Mouse (Mus musculus) left cerebral cortex, postnatal 4 days (tissue): ENCODE data around the gene Fmn2. TPM values are rescaled to one million over a fixed set of nuclear protein-coding genes. Genes with fewer than 3 reads are reported as not detected.

Experiments used
- DNase-seq: peaks from one replicate; pipeline ENCODE4 v3.0.0-alpha.2; 2022
- intact Hi-C: fragments of 180-260 bp; cut with DNase I; formaldehyde crosslinking; loops from one replicate; pipeline ENCODE4 v1.15.1; 2025
- total RNA-seq, 2 experiments: library from RNA; stranded (reverse); gene quantifications; 2 replicates each; pipeline ENCODE4 v1.2.3; 2021

Gene Fmn2
- total RNA-seq, 2 experiments from 2014 or later, result 44.4 to 46.6 TPM

GRCm38 (mm10) chr1:174649421-174649826 lies 147.8 kb downstream of the Fmn2 start:
- intact Hi-C loops, result no loop called here
- no peak for DNase-seq

GRCm38 (mm10) chr1:174654565-174654964 lies 152.9 kb downstream of the Fmn2 start:
- intact Hi-C loops, result no loop called here

DNA sequence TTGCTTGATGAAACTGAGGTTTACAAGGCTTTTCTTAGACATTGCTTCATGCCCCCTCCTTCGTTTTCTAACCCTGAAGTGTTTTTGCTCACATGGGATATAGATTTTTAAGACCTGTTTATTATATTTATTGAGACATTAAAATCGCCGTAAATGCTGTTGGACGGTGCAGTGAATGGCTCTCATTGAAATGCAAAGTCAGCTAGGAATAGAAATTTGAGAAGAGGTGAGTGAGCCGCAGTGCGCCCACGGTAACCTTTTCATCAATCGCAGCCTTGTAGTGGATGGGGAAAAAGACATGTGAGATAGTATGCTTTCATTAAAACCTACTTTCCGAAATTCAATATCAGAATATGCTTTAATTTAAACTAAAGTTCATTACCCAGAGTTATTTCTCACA lies 153.7 kb downstream of the Fmn2 start:
- intact Hi-C loops, result no loop called here
- DNase-seq, result no peak

More at GRCm38 (mm10) chr1:174654565-174654964, 152.9 kb downstream of the Fmn2 start:
- DNase-seq, result no peak

DNA sequence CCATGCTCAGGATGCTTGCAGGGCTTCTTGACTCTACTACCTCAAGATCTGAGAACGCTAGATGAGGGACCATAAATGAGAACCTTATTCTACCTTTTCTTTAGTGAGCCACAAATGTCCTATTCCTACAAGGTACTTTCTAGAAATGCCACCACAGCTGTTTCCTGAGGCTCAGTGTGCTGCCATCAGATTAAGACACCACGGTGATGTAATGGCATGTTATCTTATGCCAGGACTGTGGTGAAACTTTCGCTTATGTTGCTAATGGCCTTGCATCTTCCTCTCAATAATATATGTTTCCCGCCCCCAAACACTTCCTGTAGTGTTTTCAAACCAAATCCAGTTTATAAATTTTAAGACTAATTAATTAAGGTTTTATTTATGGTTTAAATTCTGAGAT lies 154.9 kb downstream of the Fmn2 start:
- intact Hi-C loops, result no loop called here

DNA sequence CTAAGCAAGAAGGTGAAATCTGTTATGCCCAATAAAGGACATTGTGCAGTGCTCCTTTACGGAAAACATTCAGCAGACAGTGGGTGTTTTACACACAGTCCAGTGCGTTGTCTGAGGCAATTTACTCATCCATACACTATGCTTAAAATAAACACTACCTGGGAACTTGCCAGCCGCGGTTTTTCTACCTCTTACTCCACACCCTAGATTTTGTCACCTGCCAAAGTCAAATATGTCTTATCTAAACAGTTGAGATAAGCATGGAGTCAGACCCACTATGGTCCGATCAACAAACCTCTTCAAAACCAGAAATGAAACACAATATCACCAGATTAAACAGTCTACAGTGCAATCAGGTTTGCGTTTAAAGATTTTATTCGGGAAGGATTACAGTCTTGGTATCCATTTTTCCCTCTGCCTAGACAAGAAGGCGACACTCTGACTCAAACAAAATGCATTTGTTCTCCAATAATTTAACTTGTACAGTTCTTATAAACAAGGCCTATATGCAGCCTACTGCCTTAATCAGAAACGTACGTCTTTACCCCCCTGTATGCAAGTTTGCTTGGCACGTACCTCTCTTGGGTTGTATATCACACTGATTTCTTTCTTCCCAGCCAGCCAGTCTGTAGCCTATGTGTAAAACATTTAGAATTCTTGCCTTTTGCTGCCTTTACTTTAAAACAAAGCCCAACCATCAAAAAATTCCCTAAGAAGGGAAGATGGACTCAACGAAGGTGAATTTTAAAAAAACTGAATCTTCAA lies 158.0 kb downstream of the Fmn2 start:
- intact Hi-C loops, result no loop called here
- DNase-seq, result no peak

More for the DNA sequence above, 154.9 kb downstream of the Fmn2 start:
- DNase-seq, result no peak

- no peak for DNase-seq
- intact Hi-C loops, result no loop called here
Measured at GRCm38 (mm10) chr1:174665116-174665515, 163.5 kb downstream of the Fmn2 start.

- intact Hi-C loops, result no loop called here
- DNase-seq, result no peak
Measured at GRCm38 (mm10) chr1:174669132-174669531, 167.5 kb downstream of the Fmn2 start.

DNA sequence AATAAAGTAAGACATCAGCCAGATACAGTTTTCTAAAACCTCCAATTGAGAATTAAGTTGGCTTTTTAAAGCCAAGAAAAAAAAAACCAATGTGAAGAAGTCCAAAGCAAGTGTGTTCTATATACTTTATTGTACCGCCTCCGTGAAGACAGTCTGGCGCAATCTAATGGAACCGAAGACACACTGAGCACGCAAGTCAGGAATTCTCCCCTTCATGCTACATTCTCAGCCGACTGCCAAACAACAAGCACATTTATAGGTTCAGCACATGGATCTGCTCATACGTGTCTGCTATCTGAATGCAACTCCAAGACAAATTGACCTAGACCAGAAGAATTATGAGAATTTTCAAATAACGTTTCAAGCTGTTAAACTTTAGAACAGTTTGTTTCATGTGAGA lies 169.2 kb downstream of the Fmn2 start:
- no peak for DNase-seq
- intact Hi-C loops, result no loop called here

GRCm38 (mm10) chr1:174674586-174674985 lies 173.0 kb downstream of the Fmn2 start:
- no peak for DNase-seq
- intact Hi-C loops, result no loop called here

DNA sequence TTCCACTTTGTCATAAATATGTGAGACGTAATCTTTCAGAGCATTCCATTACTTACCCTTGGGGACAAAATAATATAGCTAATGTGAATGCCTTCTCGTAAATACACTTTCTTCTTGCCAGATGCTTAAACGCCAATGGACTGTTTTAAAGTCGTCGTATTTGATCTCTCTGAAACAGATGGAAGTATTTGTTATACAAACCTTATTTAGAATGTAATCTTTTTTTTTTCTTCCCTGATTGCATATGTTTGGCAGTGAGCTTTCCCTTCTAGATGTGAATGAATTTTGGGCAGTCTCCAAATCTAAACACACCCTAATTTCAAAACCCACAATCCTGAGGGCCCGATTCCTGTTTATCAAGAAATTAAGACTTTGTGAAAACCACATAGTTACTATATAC lies 173.7 kb downstream of the Fmn2 start:
- DNase-seq, result no peak
- intact Hi-C loops, result no loop called here

DNA sequence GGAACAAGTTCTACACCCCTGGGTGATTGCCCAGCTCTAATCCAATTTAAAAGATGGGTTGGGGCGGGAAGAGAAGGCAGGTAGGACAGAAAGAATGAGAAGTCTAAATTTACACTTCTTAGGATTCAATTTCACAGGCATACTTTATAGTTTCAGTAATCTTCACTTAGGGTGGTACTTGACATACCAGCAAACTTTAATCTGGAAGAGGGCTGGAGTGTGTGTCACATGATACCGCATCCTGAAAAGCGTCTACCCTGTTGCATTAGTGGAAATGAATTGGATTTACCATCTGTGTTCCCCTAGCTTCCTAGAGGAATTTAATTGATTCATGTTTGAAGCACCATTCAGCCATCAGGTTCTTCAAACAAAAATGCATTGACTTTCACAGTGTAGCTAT lies 174.6 kb downstream of the Fmn2 start:
- intact Hi-C loops, result no loop called here
- DNase-seq, result no peak

GRCm38 (mm10) chr1:174677211-174677610 lies 175.6 kb downstream of the Fmn2 start:
- intact Hi-C loops, result no loop called here
- DNase-seq, result no peak

GRCm38 (mm10) chr1:174689301-174689700 lies 187.7 kb downstream of the Fmn2 start:
- intact Hi-C loops, result no loop called here
- no peak for DNase-seq

DNA sequence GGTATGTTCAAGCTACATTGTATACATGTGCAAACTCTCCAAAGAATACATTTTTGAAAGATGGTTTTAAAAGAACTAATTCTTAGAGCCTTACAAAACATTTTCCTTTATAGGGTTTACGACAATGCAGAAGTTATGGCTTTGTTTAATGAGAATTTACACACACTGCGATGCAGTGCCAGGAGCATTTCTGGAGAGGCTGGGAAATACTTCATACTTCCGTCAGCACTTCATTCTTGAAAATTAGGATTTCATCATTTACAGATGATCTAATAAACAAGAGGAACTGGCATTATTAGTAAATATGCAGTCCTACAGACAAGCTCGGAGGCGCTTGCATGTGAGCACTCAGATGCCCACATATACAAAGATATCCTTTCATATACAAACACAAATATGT lies 199.2 kb downstream of the Fmn2 start:
- no peak for DNase-seq
- intact Hi-C loops, result no loop called here

DNA sequence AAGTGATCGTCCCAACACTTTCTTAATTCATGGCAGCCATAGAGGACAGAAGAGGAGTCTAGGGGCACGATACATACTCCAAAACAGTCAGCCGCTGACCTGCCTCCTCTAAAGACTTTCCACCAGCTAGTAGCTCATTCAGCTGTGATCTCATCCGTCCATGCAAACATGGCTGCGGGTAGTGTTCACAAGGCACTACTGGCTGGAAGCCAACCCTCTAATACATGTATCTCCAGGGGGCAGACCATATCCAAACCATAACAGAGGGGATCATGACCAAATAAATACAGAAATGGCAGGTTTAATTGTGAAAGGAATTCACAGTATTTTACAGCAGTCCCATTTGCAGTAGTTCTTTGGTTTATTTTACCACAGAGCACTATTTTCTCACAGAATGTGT lies 200.2 kb downstream of the Fmn2 start:
- peak; percentile 32 for DNase-seq
- intact Hi-C loops, result no loop called here

DNA sequence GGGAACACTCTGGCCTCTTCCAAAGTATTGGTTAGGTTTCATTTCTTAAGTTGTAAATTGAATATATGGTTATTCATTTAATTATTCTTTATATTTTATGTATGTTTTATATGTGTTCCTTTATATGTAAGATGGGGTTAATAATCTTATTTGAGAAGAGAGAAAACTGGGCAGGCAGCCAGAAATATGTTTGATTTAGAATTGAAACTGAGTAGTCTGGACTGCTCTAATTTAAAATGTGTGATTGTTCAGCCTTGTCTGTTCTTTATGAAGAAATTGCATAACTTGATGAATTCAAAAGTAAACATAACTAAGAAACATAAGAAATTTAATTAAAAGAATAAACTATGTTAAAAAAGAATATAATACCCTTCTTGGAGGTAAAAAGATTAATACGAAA lies 202.3 kb downstream of the Fmn2 start:
- no peak for DNase-seq
- intact Hi-C loops, result no loop called here

- DNase-seq, result peak; percentile 44
- intact Hi-C loops, result no loop called here
Measured at GRCm38 (mm10) chr1:174719729-174720458, 218.3 kb downstream of the Fmn2 start.

- no peak for DNase-seq
- intact Hi-C loops, result no loop called here
Measured at GRCm38 (mm10) chr1:174728771-174729170, 227.1 kb downstream of the Fmn2 start.

- intact Hi-C loops, result no loop called here
- DNase-seq, result no peak
Measured at GRCm38 (mm10) chr1:174732715-174733114, 231.1 kb downstream of the Fmn2 start.

- intact Hi-C loops, result no loop called here
- no peak for DNase-seq
Measured at GRCm38 (mm10) chr1:174738958-174739357, 237.3 kb downstream of the Fmn2 start.

DNA sequence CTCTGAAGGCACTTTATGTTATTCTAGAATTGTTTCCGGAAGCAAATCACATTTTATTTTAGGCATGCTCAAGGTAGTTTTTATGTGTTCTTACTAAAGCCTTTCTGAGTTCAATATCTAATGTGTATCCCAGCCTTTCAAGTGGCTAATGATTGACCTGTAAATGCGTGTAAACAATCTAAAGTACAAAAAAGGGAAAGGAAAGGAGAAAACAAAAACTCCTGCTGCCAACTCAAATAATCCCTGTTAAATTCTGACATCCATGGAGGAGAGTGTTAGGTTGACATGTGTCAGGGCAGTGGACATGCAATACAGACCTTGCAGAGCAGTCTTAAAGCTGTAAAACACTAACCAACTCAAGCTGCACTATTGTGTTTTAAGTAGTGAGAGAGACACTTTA lies 241.0 kb downstream of the Fmn2 start:
- intact Hi-C loops, result no loop called here
- DNase-seq, result no peak

DNA sequence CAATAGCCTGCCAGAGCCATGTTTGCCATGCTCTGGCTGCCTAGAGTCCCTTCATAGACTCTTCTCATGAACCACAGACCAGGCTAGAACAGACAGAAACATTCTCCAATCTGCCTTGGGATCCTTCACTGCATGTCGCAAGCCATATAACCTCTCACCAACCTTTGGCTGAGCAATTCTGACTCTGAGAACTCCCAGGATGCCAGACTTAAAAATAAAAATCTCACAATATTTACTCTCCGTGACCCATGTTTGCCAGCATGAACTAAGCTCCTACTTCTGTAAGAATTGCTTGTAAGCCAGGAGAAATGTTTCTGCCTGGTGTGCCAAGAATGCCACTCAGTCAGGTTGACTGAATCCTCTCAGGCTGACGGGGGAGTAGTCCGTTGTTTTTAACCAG lies 246.9 kb downstream of the Fmn2 start:
- intact Hi-C loops, result no loop called here

More for the DNA sequence above, 246.9 kb downstream of the Fmn2 start:
- no peak for DNase-seq
